Mouse (Mus musculus): ENCODE data around the gene AW549877. TPM values are rescaled to one million over a fixed set of nuclear protein-coding genes. Genes with fewer than 3 reads are reported as not detected.

Gene AW549877
- total RNA-seq, 2 experiments from 2014 or later, result 46.6 to 47.1 TPM

DNA sequence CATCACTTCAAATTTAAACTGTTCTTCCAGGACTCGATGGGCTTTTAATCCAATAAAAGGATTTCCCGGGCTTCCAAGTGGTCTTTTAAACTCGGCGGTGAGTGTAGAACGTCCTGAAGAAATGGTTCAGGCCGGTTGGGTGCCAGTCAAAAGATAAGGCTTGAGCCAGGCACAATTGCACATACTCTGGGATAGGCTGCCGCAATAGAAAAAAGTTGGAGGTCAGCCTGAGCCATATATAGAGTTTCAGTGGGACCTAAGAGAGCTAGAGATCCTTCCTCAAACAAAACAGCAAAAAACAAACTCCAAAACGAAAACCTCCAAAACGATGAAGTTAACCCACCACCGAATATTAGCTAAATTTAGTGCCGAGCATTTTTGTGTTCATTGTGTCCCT is 30.0 kb upstream of the AW549877 start:
- intact Hi-C loops (cut with DNase I), result loop anchor here (5.0 to 10.0 kb wide), 3 partner anchors 48 to 731 kb away; partner anchors contain the start of gene Fbxo4

DNA sequence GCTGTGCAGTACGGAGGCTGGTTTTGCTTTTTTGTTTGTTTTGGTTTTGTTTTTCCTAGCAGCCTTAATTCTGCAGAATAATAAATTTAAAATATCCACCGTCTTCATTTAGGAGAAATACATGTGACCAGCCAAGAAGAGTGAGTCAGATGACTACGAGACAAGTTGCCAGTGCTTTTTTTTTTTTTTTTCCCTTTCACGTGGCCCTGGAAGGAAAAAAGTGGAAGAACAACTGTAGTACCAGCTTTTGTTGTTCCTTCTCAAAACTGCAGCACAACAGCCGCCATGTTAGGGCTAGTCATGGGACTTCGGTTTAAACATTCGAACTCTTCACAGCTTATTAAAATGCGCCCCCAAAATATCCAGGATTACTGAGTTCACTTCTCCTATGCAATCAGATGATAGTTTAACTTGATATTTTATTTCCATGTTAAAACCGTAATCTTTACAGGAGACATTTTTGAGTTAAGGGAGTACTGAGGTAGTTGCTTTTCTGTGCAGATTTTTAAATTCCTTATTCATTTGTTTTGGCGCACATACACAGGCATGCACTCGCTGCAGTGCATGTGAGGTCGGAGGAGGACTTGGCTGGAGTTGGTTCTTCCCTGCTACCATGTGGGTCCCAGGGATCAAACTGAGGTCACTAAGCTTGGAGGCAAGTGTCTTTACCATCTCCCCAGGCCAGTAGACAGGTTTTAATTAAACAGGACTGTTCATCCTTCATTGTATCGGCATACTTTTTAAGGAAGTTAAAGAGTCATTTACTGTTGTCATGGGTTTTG is 29.4 kb upstream of the AW549877 start:
- intact Hi-C loops (cut with DNase I), result loop anchor here (5.0 to 10.0 kb wide), 3 partner anchors 48 to 730 kb away; partner anchors contain the start of gene Fbxo4
- peak overlapping the region; percentile 99; the same call in 1 of the 2 replicates for H3K27ac ChIP-seq
- no peak for DNase-seq (ENCODE audit: extremely low spot score in 1 of 2, low spot score in 2 of 2)
- H3K4me3 ChIP-seq, result no peak overlapping the region
- no peak for TF ChIP-seq CTCF (IDR thresholded peaks at IDR 0.05)

More for the DNA sequence above, 30.0 kb upstream of the AW549877 start:
- Histone ChIP-seq H3K4me3 (peak overlapping the region; percentile 75), H3K27ac (peak overlapping the region; percentile 99)
- no peak for DNase-seq (ENCODE audit: extremely low spot score in 1 of 2, low spot score in 2 of 2)
- TF ChIP-seq CTCF (IDR thresholded peaks at IDR 0.05), result no peak

GRCm38 (mm10) chr15:4023747-4024146 is 28.2 kb upstream of the AW549877 start:
- intact Hi-C loops (cut with DNase I), result loop anchor here (10.0 kb wide), 1 partner anchor 729 kb away; no protein-coding TSS in a partner anchor
- no peak for TF ChIP-seq CTCF (IDR thresholded peaks at IDR 0.05)
- Histone ChIP-seq H3K27ac (no peak overlapping the region), H3K4me3 (no peak overlapping the region)
- no peak for DNase-seq (ENCODE audit: extremely low spot score in 1 of 2, low spot score in 2 of 2)

DNA sequence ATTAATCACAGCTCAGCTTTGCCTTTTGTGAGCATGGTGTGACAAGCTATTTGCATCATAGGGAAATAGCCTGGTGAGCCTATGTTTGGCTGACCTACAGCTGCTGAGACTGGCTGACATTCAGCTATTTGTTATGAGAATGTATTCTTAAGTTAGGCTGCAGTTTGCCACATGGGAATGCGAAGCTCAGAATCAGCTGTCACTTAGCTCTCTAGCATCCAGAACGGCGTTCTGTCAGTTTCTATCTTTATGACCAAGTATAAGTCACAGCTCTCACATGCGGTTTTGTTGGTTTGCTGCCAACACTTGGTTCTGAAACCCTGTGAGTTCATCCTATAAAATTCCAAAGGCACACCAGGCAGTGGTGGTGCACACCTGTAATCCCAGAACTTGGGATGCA is 25.2 kb upstream of the AW549877 start:
- Histone ChIP-seq H3K27ac (no peak overlapping the region), H3K4me3 (no peak overlapping the region)
- intact Hi-C loops (cut with DNase I), result loop anchor here (10.0 kb wide), 1 partner anchor 726 kb away; no protein-coding TSS in a partner anchor
- TF ChIP-seq CTCF (IDR thresholded peaks at IDR 0.05), result no peak
- no peak for DNase-seq (ENCODE audit: extremely low spot score in 1 of 2, low spot score in 2 of 2)

- intact Hi-C loops (cut with DNase I), result no loop called here
- TF ChIP-seq CTCF (IDR thresholded peaks at IDR 0.05), result no peak
- Histone ChIP-seq H3K27ac (no peak overlapping the region), H3K4me3 (no peak overlapping the region)
- no peak for DNase-seq (ENCODE audit: extremely low spot score in 1 of 2, low spot score in 2 of 2)
Observed at GRCm38 (mm10) chr15:4013873-4014272, 18.3 kb upstream of the AW549877 start.

DNA sequence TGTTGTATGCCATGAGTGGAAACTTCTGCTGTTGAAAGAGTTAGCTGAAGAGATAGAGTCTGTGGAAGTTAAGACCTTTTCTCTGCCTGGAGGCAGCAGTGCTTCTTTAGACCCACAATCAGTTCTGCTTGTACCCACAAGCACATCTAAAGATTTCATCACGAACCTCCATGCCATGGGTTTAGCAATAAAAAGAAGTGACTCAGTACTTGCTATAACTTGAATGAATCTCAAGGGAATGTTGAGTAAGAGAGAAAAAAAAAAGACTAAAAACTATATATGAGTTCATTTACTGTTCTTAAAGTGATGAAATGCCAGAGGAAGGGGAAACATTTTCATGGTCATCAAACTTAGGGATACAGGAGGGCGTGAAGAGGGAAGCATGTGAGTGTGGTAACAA is 5.0 kb upstream of the AW549877 start:
- Histone ChIP-seq H3K4me3 (no peak overlapping the region), H3K27ac (no peak overlapping the region)
- no peak for DNase-seq (ENCODE audit: extremely low spot score in 1 of 2, low spot score in 2 of 2)
- intact Hi-C loops (cut with DNase I), result no loop called here
- TF ChIP-seq CTCF (IDR thresholded peaks at IDR 0.05), result no peak

DNA sequence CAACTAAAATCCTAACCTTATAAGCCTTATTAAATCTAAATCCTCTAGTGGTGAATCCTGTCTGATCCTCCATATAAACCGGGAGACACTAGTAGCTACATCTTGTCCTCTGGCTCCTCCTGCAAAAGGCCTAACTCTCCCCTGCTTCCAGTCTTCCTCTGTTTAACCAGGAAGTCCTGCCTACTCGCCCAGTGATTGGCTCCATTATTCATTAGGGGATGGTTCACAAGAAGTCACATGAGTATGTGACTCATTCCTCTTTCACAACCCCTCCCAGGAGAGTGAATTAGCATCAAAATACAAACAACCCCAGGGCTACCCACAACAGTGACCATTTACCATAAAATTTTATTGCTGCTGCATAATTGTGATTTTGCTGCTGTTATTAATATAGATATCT is 3.6 kb upstream of the AW549877 start:
- no peak overlapping the region for H3K27ac ChIP-seq
- no peak overlapping the region for H3K4me3 ChIP-seq
- TF ChIP-seq CTCF (IDR thresholded peaks at IDR 0.05), result no peak
- DNase-seq (ENCODE audit: extremely low spot score in 1 of 2, low spot score in 2 of 2), result no peak
- intact Hi-C loops (cut with DNase I), result no loop called here

- intact Hi-C loops (cut with DNase I), result no loop called here
- H3K4me3 ChIP-seq, result peak overlapping the region; percentile 93
- peak in 1 of 2 experiments; percentile 13 for DNase-seq (ENCODE audit: extremely low spot score in 1 of 2, low spot score in 2 of 2)
- TF ChIP-seq CTCF (IDR thresholded peaks at IDR 0.05), result no peak
- H3K27ac ChIP-seq, result peak overlapping the region; percentile 96
Observed at GRCm38 (mm10) chr15:3996267-3997010, 895 bp upstream of the AW549877 start.

GRCm38 (mm10) chr15:3994852-3995447 is 594 bp downstream of the AW549877 start:
- TF ChIP-seq CTCF (IDR thresholded peaks at IDR 0.05), result no peak
- H3K27ac ChIP-seq, result peak overlapping the region; percentile 96
- peak overlapping the region; percentile 93 for H3K4me3 ChIP-seq
- intact Hi-C loops (cut with DNase I), result loop anchor here (1.0 kb wide), 2 partner anchors 16 to 31 kb away; partner anchors contain the start of genes Fbxo4 and Oxct1
- DNase-seq (ENCODE audit: extremely low spot score in 1 of 2, low spot score in 2 of 2), result no peak

GRCm38 (mm10) chr15:3987981-3988380 is 7.6 kb downstream of the AW549877 start:
- Histone ChIP-seq H3K4me3 (no peak overlapping the region), H3K27ac (no peak overlapping the region)
- DNase-seq (ENCODE audit: extremely low spot score in 1 of 2, low spot score in 2 of 2), result no peak
- intact Hi-C loops (cut with DNase I), result no loop called here
- peak; percentile 58 for TF ChIP-seq CTCF (IDR thresholded peaks at IDR 0.05)

DNA sequence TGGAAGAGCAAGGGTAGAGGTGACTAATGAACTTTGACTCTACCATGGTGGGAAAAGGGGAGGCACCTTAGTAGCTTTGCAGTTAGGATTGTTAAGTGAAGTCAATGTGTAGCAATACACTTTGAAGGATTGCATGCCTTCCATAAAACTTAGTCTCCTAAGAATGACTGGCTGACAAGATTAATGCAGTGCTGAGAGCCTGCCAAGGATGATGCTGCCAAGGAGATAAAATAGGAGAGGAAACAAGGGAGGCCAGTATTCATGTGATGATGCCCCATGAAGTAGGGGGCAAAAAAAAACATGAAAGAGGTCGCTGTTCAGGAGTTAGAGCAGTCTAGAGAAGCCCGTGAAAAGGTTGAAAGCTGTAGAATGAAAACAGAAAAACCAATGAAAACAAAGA is 10.7 kb downstream of the AW549877 start:
- H3K27ac ChIP-seq, result no peak overlapping the region
- intact Hi-C loops (cut with DNase I), result no loop called here
- no peak for TF ChIP-seq CTCF (IDR thresholded peaks at IDR 0.05)
- no peak for DNase-seq (ENCODE audit: extremely low spot score in 1 of 2, low spot score in 2 of 2)
- no peak overlapping the region for H3K4me3 ChIP-seq

DNA sequence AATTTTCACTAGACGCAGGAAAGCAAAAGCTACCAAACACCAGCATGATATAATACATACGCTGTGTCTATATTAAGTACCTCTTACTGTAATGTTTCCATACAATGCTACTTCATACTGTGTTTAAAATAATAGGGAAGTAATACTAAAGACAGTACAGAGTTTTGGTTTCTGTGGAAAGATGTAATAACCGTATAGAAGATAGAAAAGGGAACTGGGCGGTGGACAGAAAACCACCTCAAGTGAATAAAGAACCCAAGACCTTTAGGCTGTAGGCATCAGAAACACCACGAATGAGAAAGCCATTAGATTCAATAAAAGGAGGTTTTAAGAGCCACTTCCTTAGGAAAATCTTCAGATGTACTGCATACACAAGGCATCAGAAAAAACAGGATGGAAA is 12.8 kb downstream of the AW549877 start:
- H3K27ac ChIP-seq, result no peak overlapping the region
- H3K4me3 ChIP-seq, result no peak overlapping the region
- no peak for DNase-seq (ENCODE audit: extremely low spot score in 1 of 2, low spot score in 2 of 2)
- no peak for TF ChIP-seq CTCF (IDR thresholded peaks at IDR 0.05)
- intact Hi-C loops (cut with DNase I), result no loop called here

Data from left cerebral cortex, adult 2 months (tissue).